Mouse (Mus musculus): Measurements from ENCODE around the gene Cdh10. TPM values are rescaled to one million over a fixed set of nuclear protein-coding genes. Genes with fewer than 3 reads are reported as not detected.

Cdh10 gene
- 10 to 100 TPM; 28.8 TPM for total RNA-seq (2021)
- long read RNA-seq, transcript Cdh10-202 (12 exons, 3,176 nt): major isoform, 28 of 37 reads
- long read RNA-seq, partial matches to known transcripts: 0 of 37 reads
- long read RNA-seq, other reads (novel, unspliced or antisense): 6 of 37 reads

GRCm38 (mm10) chr15:18818185-18818973 lies at the start of gene Cdh10:
Cdh10 (plus strand) TSS chr15:18818947.
- DNase-seq (ENCODE audit: low spot score in 2 of 2): peak; percentile 58 to 80

GRCm38 (mm10) chr15:18809148-18809827 lies 9.5 kb upstream of the Cdh10 start:
- no peak for DNase-seq (ENCODE audit: low spot score in 2 of 2)

GRCm38 (mm10) chr15:18817707-18818106 lies 1.0 kb upstream of the Cdh10 start:
- no peak for DNase-seq (ENCODE audit: low spot score in 2 of 2)

GRCm38 (mm10) chr15:18820226-18820625 lies 1.5 kb downstream of the Cdh10 start:
- DNase-seq (ENCODE audit: low spot score in 2 of 2): peak in 1 of 2 experiments; percentile 63

- DNase-seq (ENCODE audit: low spot score in 2 of 2): peak; percentile 88 to 97
Measured at GRCm38 (mm10) chr15:18821114-18821756, 2.5 kb downstream of the Cdh10 start.

GRCm38 (mm10) chr15:18823420-18823819 lies 4.7 kb downstream of the Cdh10 start:
- DNase-seq (ENCODE audit: low spot score in 2 of 2): no peak

GRCm38 (mm10) chr15:18832263-18832662 lies 13.5 kb downstream of the Cdh10 start:
- DNase-seq (ENCODE audit: low spot score in 2 of 2): peak; percentile 34 to 81

GRCm38 (mm10) chr15:18841769-18842168 lies 23.0 kb downstream of the Cdh10 start:
- no peak for DNase-seq (ENCODE audit: low spot score in 2 of 2)

- no peak for DNase-seq (ENCODE audit: low spot score in 2 of 2)
Measured at GRCm38 (mm10) chr15:18844807-18845206, 26.1 kb downstream of the Cdh10 start.

- no peak for DNase-seq (ENCODE audit: low spot score in 2 of 2)
Measured at GRCm38 (mm10) chr15:18850497-18850896, 31.8 kb downstream of the Cdh10 start.

GRCm38 (mm10) chr15:18858135-18858534 lies 39.4 kb downstream of the Cdh10 start:
- DNase-seq (ENCODE audit: low spot score in 2 of 2): no peak

- DNase-seq (ENCODE audit: low spot score in 2 of 2): peak in 1 of 2 experiments; percentile 26
Measured at GRCm38 (mm10) chr15:18869871-18870270, 51.1 kb downstream of the Cdh10 start.

- no peak for DNase-seq (ENCODE audit: low spot score in 2 of 2)
Measured at GRCm38 (mm10) chr15:18881467-18881866, 62.7 kb downstream of the Cdh10 start.

- no peak for DNase-seq (ENCODE audit: low spot score in 2 of 2)
Measured at GRCm38 (mm10) chr15:18886673-18887072, 67.9 kb downstream of the Cdh10 start.

GRCm38 (mm10) chr15:18888912-18889311 lies 70.2 kb downstream of the Cdh10 start:
- DNase-seq (ENCODE audit: low spot score in 2 of 2): no peak

GRCm38 (mm10) chr15:18890358-18890757 lies 71.6 kb downstream of the Cdh10 start:
- DNase-seq (ENCODE audit: low spot score in 2 of 2): no peak

- DNase-seq (ENCODE audit: low spot score in 2 of 2): peak in 1 of 2 experiments; percentile 77
Measured at GRCm38 (mm10) chr15:18900776-18901175, 82.0 kb downstream of the Cdh10 start.

GRCm38 (mm10) chr15:18904131-18904530 lies 85.4 kb downstream of the Cdh10 start:
- DNase-seq (ENCODE audit: low spot score in 2 of 2): no peak

GRCm38 (mm10) chr15:18910612-18911011 lies 91.9 kb downstream of the Cdh10 start:
- no peak for DNase-seq (ENCODE audit: low spot score in 2 of 2)

- peak in 1 of 2 experiments; percentile 51 for DNase-seq (ENCODE audit: low spot score in 2 of 2)
Measured at GRCm38 (mm10) chr15:18925392-18926117, 106.8 kb downstream of the Cdh10 start.

GRCm38 (mm10) chr15:18926964-18927363 lies 108.2 kb downstream of the Cdh10 start:
- no peak for DNase-seq (ENCODE audit: low spot score in 2 of 2)
